Mouse (Mus musculus): ENCODE data around the gene Psen1. TPM values are rescaled to one million over a fixed set of nuclear protein-coding genes. Genes with fewer than 3 reads are reported as not detected.

Psen1 gene
- polyA plus RNA-seq, 1 experiment from 2014 or later = 77.8 TPM

- H3K4me2 ChIP-seq (replicated peaks; ENCODE audit: low read depth, low read length) = no peak overlapping the region
- H3K27me3 ChIP-seq (ENCODE audit: control insufficient read depth, insufficient read depth, low read length) = no peaks in the 10 kb centered on the region
- H3K9ac ChIP-seq (replicated peaks; ENCODE audit: low read depth, low read length) = no peak overlapping the region
- no peak overlapping the region for H3K27ac ChIP-seq (ENCODE audit: low read length)
- 96% methylated on average over 2 of the region's 2 CpGs for WGBS
- no peaks in the 10 kb centered on the region for H3K36me3 ChIP-seq (ENCODE audit: control insufficient read depth, insufficient read depth, low read length)
- no peaks in the 10 kb centered on the region for H3K9me3 ChIP-seq (ENCODE audit: control insufficient read depth, low read depth, low read length)
- no peak for ATAC-seq (ENCODE audit: insufficient number of reproducible peaks, insufficient read depth, low FRiP score, low read depth)
- H3K4me1 ChIP-seq (ENCODE audit: control insufficient read depth, insufficient read depth, low read length) = peaks cover 18% of the 10 kb centered on the region
- H3K4me3 ChIP-seq (ENCODE audit: low read depth, low read length) = no peak overlapping the region
Measured at GRCm38 (mm10) chr12:83760201-83760600, 72.2 kb downstream of the Psen1 start.

DNA sequence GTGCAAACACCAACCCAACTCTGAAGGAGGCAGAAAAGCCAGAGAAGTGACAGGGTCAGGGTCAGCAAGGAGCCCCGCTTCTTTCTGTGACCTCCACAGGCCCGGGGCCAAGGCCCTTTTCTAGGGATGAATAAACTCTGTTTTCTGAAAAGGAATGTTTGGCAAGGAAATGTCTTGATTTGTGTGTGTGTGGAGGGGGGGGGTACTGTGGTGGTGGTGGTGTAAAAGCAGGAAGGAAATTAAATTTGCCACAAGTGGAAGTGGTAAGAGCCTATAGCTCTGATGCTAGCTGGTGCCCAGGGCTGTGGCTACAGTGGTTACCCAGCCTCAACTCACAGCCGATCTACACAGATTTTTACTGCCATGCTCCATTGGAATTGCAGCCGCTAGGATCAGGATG lies 74.8 kb downstream of the Psen1 start:
- no peak overlapping the region for H3K4me3 ChIP-seq (ENCODE audit: low read depth, low read length)
- H3K27me3 ChIP-seq (ENCODE audit: control insufficient read depth, insufficient read depth, low read length) = no peaks in the 10 kb centered on the region
- H3K36me3 ChIP-seq (ENCODE audit: control insufficient read depth, insufficient read depth, low read length) = no peaks in the 10 kb centered on the region
- no peaks in the 10 kb centered on the region for H3K9me3 ChIP-seq (ENCODE audit: control insufficient read depth, low read depth, low read length)
- H3K4me2 ChIP-seq (replicated peaks; ENCODE audit: low read depth, low read length) = no peak overlapping the region
- H3K27ac ChIP-seq (ENCODE audit: low read length) = no peak overlapping the region
- ATAC-seq (ENCODE audit: insufficient number of reproducible peaks, insufficient read depth, low FRiP score, low read depth) = no peak
- peaks cover 18% of the 10 kb centered on the region for H3K4me1 ChIP-seq (ENCODE audit: control insufficient read depth, insufficient read depth, low read length)
- WGBS = 39% methylated on average over 4 of the region's 4 CpGs
- no peak overlapping the region for H3K9ac ChIP-seq (replicated peaks; ENCODE audit: low read depth, low read length)

DNA sequence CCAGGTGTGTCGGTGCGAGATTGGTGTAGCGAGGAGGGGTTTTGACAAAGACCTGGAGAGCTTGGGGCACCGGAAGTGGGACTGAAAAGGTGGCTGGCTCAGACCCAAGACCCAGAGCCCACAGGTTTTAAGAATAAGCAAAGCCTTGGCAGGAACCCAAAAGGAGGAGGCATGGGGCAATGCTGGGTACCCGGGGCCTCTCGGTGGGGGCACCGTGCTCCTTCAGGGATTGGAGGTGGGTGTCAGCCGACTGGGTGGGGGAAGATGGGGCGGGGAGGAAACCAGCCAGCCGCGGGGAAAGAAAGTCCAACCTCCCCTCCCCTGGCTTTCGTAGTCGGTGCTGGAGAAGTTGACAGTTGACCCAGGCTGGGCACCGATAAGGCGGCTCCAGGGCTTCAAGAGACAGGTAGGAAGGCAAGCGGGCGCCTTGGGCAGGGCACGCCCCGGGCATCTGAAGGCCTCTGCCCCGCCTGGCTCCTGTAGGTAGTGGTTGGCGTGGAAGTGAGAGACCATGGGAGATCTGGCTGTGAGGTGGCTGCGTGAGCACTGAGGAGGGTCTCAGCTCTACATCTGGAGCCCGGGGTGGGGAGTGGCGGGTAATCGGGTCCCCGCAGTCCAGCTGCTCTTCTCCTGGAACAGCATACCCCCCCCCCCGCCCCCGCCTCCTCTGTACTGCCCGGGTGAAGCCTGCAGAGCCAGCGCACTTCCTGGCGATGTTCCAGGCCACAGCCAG lies 75.5 kb downstream of the Psen1 start, which contains the start of gene Papln:
Gene Papln, plus strand, starts transcription at position 324 of the 733 bp plus-strand sequence.
- H3K9me3 ChIP-seq (ENCODE audit: control insufficient read depth, low read depth, low read length) = no peaks in the 10 kb centered on the region
- H3K4me1 ChIP-seq (ENCODE audit: control insufficient read depth, insufficient read depth, low read length) = peaks cover 23% of the 10 kb centered on the region
- H3K9ac ChIP-seq (replicated peaks; ENCODE audit: low read depth, low read length) = 0 out of 2 replicates have a peak within 1 kb of the TSS, but pooled peaks have one; percentile 12
- WGBS = 11% methylated on average over 31 of the region's 31 CpGs
- H3K4me3 ChIP-seq (ENCODE audit: low read depth, low read length) = peak within 1 kb of the TSS; percentile 30
- peak; percentile 33; the same call in 1 of the 2 replicates for ATAC-seq (ENCODE audit: insufficient number of reproducible peaks, insufficient read depth, low FRiP score, low read depth)
- H3K27ac ChIP-seq (ENCODE audit: low read length) = peak within 1 kb of the TSS; percentile 21; the same call in 1 of the 2 replicates
- H3K4me2 ChIP-seq (replicated peaks; ENCODE audit: low read depth, low read length) = peak within 1 kb of the TSS; percentile 67
- no peaks in the 10 kb centered on the region for H3K36me3 ChIP-seq (ENCODE audit: control insufficient read depth, insufficient read depth, low read length)
- H3K27me3 ChIP-seq (ENCODE audit: control insufficient read depth, insufficient read depth, low read length) = no peaks in the 10 kb centered on the region

DNA sequence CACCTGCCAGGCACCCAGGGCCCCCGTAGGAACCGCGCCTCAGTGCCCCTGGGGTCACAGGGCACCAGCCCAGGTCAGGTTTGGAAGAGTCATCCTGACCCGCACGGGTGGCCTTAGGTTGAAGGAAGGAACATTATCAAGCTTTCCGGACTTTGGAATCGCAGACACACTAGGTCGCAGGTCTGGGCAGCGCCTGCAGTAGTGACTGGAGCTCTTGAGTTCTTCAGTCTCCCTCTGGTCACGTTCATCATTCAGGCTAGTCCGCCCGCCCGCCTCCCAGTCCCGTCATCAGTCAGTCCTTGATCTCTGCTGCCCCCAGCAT lies 76.1 kb downstream of the Psen1 start:
- peak; percentile 21; the same call in 1 of the 2 replicates for ATAC-seq (ENCODE audit: insufficient number of reproducible peaks, insufficient read depth, low FRiP score, low read depth)
- 0 out of 2 replicates have a peak overlapping the region, but pooled peaks have one; percentile 12 for H3K9ac ChIP-seq (replicated peaks; ENCODE audit: low read depth, low read length)

DNA sequence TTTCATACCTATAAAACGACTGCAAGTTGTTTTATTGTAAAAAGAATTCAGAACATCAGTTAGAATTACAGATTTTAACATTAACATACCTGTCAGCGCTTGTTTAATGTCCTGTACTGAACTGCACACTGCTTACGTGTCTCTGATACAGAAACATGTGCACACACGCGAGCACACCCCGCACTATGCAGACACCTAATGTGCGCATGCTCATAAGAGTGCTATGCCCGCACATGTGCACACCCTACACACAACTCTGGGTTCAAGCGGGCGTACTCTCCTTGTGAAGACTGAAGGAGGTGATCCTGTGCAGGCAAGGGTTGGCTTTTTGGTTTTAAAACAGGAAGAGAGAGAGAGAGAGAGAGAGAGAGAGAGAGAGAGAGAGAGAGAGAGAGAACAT lies 76.6 kb downstream of the Psen1 start:
- no peak overlapping the region for H3K27ac ChIP-seq (ENCODE audit: low read length)

More for the DNA sequence above, 76.1 kb downstream of the Psen1 start:
- Histone ChIP-seq H3K36me3 (ENCODE audit: control insufficient read depth, insufficient read depth, low read length) (no peaks in the 10 kb centered on the region), H3K4me1 (ENCODE audit: control insufficient read depth, insufficient read depth, low read length) (peaks cover 28% of the 10 kb centered on the region), H3K27ac (ENCODE audit: low read length) (peak overlapping the region; percentile 21; the same call in 1 of the 2 replicates), H3K4me3 (ENCODE audit: low read depth, low read length) (peak overlapping the region; percentile 30), H3K4me2 (replicated peaks; ENCODE audit: low read depth, low read length) (peak overlapping the region; percentile 67), H3K9me3 (ENCODE audit: control insufficient read depth, low read depth, low read length) (no peaks in the 10 kb centered on the region), H3K27me3 (ENCODE audit: control insufficient read depth, insufficient read depth, low read length) (no peaks in the 10 kb centered on the region)
- WGBS = 6% methylated on average over 14 of the region's 14 CpGs

GRCm38 (mm10) chr12:83765965-83766603 lies 78.1 kb downstream of the Psen1 start:
- H3K4me2 ChIP-seq (replicated peaks; ENCODE audit: low read depth, low read length) = no peak overlapping the region
- peaks cover 47% of the 10 kb centered on the region for H3K4me1 ChIP-seq (ENCODE audit: control insufficient read depth, insufficient read depth, low read length)
- no peaks in the 10 kb centered on the region for H3K36me3 ChIP-seq (ENCODE audit: control insufficient read depth, insufficient read depth, low read length)
- no peak overlapping the region for H3K9ac ChIP-seq (replicated peaks; ENCODE audit: low read depth, low read length)
- H3K9me3 ChIP-seq (ENCODE audit: control insufficient read depth, low read depth, low read length) = no peaks in the 10 kb centered on the region
- no peaks in the 10 kb centered on the region for H3K27me3 ChIP-seq (ENCODE audit: control insufficient read depth, insufficient read depth, low read length)
- H3K27ac ChIP-seq (ENCODE audit: low read length) = no peak overlapping the region
- H3K4me3 ChIP-seq (ENCODE audit: low read depth, low read length) = no peak overlapping the region
- no peak for ATAC-seq (ENCODE audit: insufficient number of reproducible peaks, insufficient read depth, low FRiP score, low read depth)
- 65% methylated on average over 13 of the region's 13 CpGs for WGBS

More for the DNA sequence above, 76.6 kb downstream of the Psen1 start:
- Histone ChIP-seq H3K4me1 (ENCODE audit: control insufficient read depth, insufficient read depth, low read length) (peaks cover 33% of the 10 kb centered on the region), H3K27me3 (ENCODE audit: control insufficient read depth, insufficient read depth, low read length) (no peaks in the 10 kb centered on the region), H3K4me2 (replicated peaks; ENCODE audit: low read depth, low read length) (peak overlapping the region; percentile 67; the same call in 1 of the 2 replicates), H3K9ac (replicated peaks; ENCODE audit: low read depth, low read length) (no peak overlapping the region), H3K36me3 (ENCODE audit: control insufficient read depth, insufficient read depth, low read length) (no peaks in the 10 kb centered on the region), H3K4me3 (ENCODE audit: low read depth, low read length) (no peak overlapping the region), H3K9me3 (ENCODE audit: control insufficient read depth, low read depth, low read length) (no peaks in the 10 kb centered on the region)
- ATAC-seq (ENCODE audit: insufficient number of reproducible peaks, insufficient read depth, low FRiP score, low read depth) = no peak
- 59% methylated on average over 10 of the region's 10 CpGs for WGBS

GRCm38 (mm10) chr12:83767833-83768232 lies 79.9 kb downstream of the Psen1 start:
- WGBS = 79% methylated on average over 9 of the region's 9 CpGs
- Histone ChIP-seq H3K4me2 (replicated peaks; ENCODE audit: low read depth, low read length) (no peak overlapping the region), H3K27ac (ENCODE audit: low read length) (no peak overlapping the region), H3K4me1 (ENCODE audit: control insufficient read depth, insufficient read depth, low read length) (peaks cover 47% of the 10 kb centered on the region), H3K36me3 (ENCODE audit: control insufficient read depth, insufficient read depth, low read length) (no peaks in the 10 kb centered on the region), H3K9ac (replicated peaks; ENCODE audit: low read depth, low read length) (no peak overlapping the region), H3K4me3 (ENCODE audit: low read depth, low read length) (no peak overlapping the region), H3K27me3 (ENCODE audit: control insufficient read depth, insufficient read depth, low read length) (no peaks in the 10 kb centered on the region), H3K9me3 (ENCODE audit: control insufficient read depth, low read depth, low read length) (no peaks in the 10 kb centered on the region)
- ATAC-seq (ENCODE audit: insufficient number of reproducible peaks, insufficient read depth, low FRiP score, low read depth) = no peak

GRCm38 (mm10) chr12:83768235-83768899 lies 80.4 kb downstream of the Psen1 start:
- Histone ChIP-seq H3K27ac (ENCODE audit: low read length) (no peak overlapping the region), H3K4me1 (ENCODE audit: control insufficient read depth, insufficient read depth, low read length) (peaks cover 41% of the 10 kb centered on the region), H3K9me3 (ENCODE audit: control insufficient read depth, low read depth, low read length) (no peaks in the 10 kb centered on the region), H3K4me2 (replicated peaks; ENCODE audit: low read depth, low read length) (no peak overlapping the region), H3K9ac (replicated peaks; ENCODE audit: low read depth, low read length) (no peak overlapping the region), H3K27me3 (ENCODE audit: control insufficient read depth, insufficient read depth, low read length) (no peaks in the 10 kb centered on the region), H3K4me3 (ENCODE audit: low read depth, low read length) (no peak overlapping the region), H3K36me3 (ENCODE audit: control insufficient read depth, insufficient read depth, low read length) (no peaks in the 10 kb centered on the region)
- ATAC-seq (ENCODE audit: insufficient number of reproducible peaks, insufficient read depth, low FRiP score, low read depth) = no peak
- 61% methylated on average over 14 of the region's 14 CpGs for WGBS
